13 mouse cellular contexts compared by ENCODE assay signal in the genomic region with DNA sequence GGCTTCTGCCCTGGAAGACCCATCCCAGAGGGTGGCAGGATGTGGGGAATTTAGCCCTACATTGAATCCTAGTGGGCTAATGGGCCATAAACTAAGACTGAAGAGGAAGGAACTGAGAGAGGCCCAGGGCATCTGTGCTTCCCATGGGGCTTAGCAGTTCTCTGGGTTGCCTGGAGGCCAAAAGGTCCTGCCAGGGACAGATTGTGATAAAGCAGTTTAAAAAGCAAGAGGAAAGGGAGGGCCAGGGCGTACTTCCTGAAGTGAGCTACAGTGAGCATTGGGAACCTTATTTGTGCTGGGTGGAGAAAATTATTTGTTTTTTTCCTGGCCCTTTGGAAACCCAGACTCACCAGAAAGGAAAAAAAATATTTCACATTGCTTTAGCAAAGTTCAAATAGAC.
A peak's percentile ranks its signal among the peaks of the same experiment; 100 is the strongest.
DNase-seq lines count a peak whose midpoint lies in the region; ATAC-seq and TF ChIP-seq lines count a peak whose summit lies in the region.
"Had no signal": no experiment of that assay in that cellular context is flagged by ENCODE, and none has a peak within 500 bp of the region (broad histone marks: within the 10 kb centered on the region; RNA-seq: fewer than 3 reads in every experiment).

No protein-coding gene starts in this region.

- peak; percentile 30 for DNase-seq in adrenal gland, adult 8-10 months
- no peak for DNase-seq in adrenal gland, postnatal 10 days
- DNase-seq in lung, postnatal 0 days (ENCODE audit: low spot score) = no peak
- DNase-seq in lung, adult 2 months = no peak
- peak; percentile 36 for DNase-seq in liver, embryonic 11.5 days (ENCODE audit: low spot score)
- DNase-seq in left cerebral cortex, adult 8-10 months (ENCODE audit: low spot score in 2 of 2) = no peak
- no peak for DNase-seq in gastrocnemius, postnatal 14 days
- DNase-seq: gastrocnemius, postnatal 10 days; layer of hippocampus, adult 9-11 months; thymus, postnatal 14 days had no signal

- H3K4me1 ChIP-seq in lung, postnatal 0 days (ENCODE audit: insufficient read depth, low read depth, low read length) = no peaks in the 10 kb centered on the region
- peaks cover 2% of the 10 kb centered on the region; the same call in 1 of the 2 replicates for H3K4me1 ChIP-seq in lung, adult 2 months (ENCODE audit: control insufficient read depth, insufficient read depth, low read length)
- H3K4me1 ChIP-seq in liver, embryonic 11.5 days (replicated peaks; ENCODE audit: control insufficient read depth, insufficient read depth, low read length) = peaks cover 15% of the 10 kb centered on the region
- H3K4me1 ChIP-seq in stomach, embryonic 15.5 days = 0 out of 2 replicates have a peak, but pooled peaks cover 4% of the 10 kb centered on the region

- intact Hi-C loops in gastrocnemius, postnatal 14 days (cut with DNase I; ENCODE audit: low total_unique reads) = no loop called here

- 68% methylated on average over 1 of the region's 1 CpGs for WGBS in lung, postnatal 0 days
- WGBS in lung, adult 2 months = 52% methylated on average over 1 of the region's 1 CpGs
- 41% methylated on average over 1 of the region's 1 CpGs for WGBS in liver, embryonic 11.5 days
- 81% methylated on average over 1 of the region's 1 CpGs for WGBS in stomach, embryonic 15.5 days

- no peak overlapping the region for H3K9ac ChIP-seq in lung, postnatal 0 days (replicated peaks; ENCODE audit: low read depth)
- no peak overlapping the region for H3K9ac ChIP-seq in liver, embryonic 11.5 days (ENCODE audit: low read depth, low read length)
- H3K9ac ChIP-seq in stomach, embryonic 15.5 days = no peak overlapping the region
- H3K9ac ChIP-seq: hindbrain, embryonic 14.5 days had no signal

- H3K36me3 ChIP-seq in lung, postnatal 0 days (ENCODE audit: insufficient read depth, low read length) = no peaks in the 10 kb centered on the region
- no peaks in the 10 kb centered on the region for H3K36me3 ChIP-seq in liver, embryonic 11.5 days (ENCODE audit: control insufficient read depth, insufficient read depth, low read length)
- H3K36me3 ChIP-seq in stomach, embryonic 15.5 days = no peaks in the 10 kb centered on the region

- no peak for TF ChIP-seq CTCF in lung, postnatal 0 days (IDR thresholded peaks at IDR 0.05)
- TF ChIP-seq CTCF in lung, adult 2 months (IDR thresholded peaks at IDR 0.05; ENCODE audit: insufficient read depth, low read length) = no peak

- H3K9me3 ChIP-seq in lung, postnatal 0 days (ENCODE audit: low read length) = no peaks in the 10 kb centered on the region
- no peaks in the 10 kb centered on the region for H3K9me3 ChIP-seq in liver, embryonic 11.5 days (ENCODE audit: control insufficient read depth, low read length)
- no peaks in the 10 kb centered on the region for H3K9me3 ChIP-seq in stomach, embryonic 15.5 days

- peak; percentile 55; the same call in 1 of the 2 replicates for ATAC-seq in lung, postnatal 0 days
- ATAC-seq in liver, embryonic 11.5 days (replicated peaks; ENCODE audit: low FRiP score) = peak; percentile 89
- ATAC-seq in stomach, embryonic 15.5 days (ENCODE audit: insufficient read depth, low FRiP score, low read depth) = peak; percentile 73; the same call in 1 of the 2 replicates
- ATAC-seq: Patski had no signal

- no peak for TF ChIP-seq POLR2A in lung, adult 2 months (IDR thresholded peaks at IDR 0.05; ENCODE audit: borderline replicate concordance, extremely low read depth, low read depth, low read length)

- H3K27me3 ChIP-seq in lung, postnatal 0 days (replicated peaks; ENCODE audit: insufficient read depth, low read length) = no peaks in the 10 kb centered on the region
- H3K27me3 ChIP-seq in liver, embryonic 11.5 days (replicated peaks; ENCODE audit: control insufficient read depth, insufficient read depth, low read length) = no peaks in the 10 kb centered on the region
- no peaks in the 10 kb centered on the region for H3K27me3 ChIP-seq in stomach, embryonic 15.5 days (replicated peaks)
- H3K27me3 ChIP-seq: Patski had no signal

- TF ChIP-seq EP300 in lung, postnatal 0 days (IDR thresholded peaks at IDR 0.05) = peak; percentile 58; the same call in 1 of the 2 replicates

- H3K27ac ChIP-seq in lung, postnatal 0 days (ENCODE audit: low read length) = no peak overlapping the region
- H3K27ac ChIP-seq in liver, embryonic 11.5 days (ENCODE audit: low read depth, low read length) = peak overlapping the region; percentile 60
- no peak overlapping the region for H3K27ac ChIP-seq in stomach, embryonic 15.5 days
- H3K27ac ChIP-seq: hindbrain, embryonic 14.5 days had no signal

- no peak overlapping the region for H3K4me2 ChIP-seq in lung, postnatal 0 days (replicated peaks; ENCODE audit: low read depth, low read length)
- H3K4me2 ChIP-seq in liver, embryonic 11.5 days = peak overlapping the region; percentile 33; the same call in 1 of the 2 replicates
- no peak overlapping the region for H3K4me2 ChIP-seq in stomach, embryonic 15.5 days
- H3K4me2 ChIP-seq: hindbrain, embryonic 14.5 days had no signal

- no peak overlapping the region for H3K4me3 ChIP-seq in lung, postnatal 0 days (ENCODE audit: low read depth, low read length)
- no peak overlapping the region for H3K4me3 ChIP-seq in lung, adult 2 months (replicated peaks; ENCODE audit: extremely low read depth, low read depth, low read length)
- no peak overlapping the region for H3K4me3 ChIP-seq in liver, embryonic 11.5 days (ENCODE audit: low read depth, low read length)
- H3K4me3 ChIP-seq in stomach, embryonic 15.5 days (replicated peaks) = no peak overlapping the region

Comparison
In these comparisons a context has a peak if more than half of its experiments do, and no peak if none do; other contexts are left out.
1. DNase-seq: peak in adrenal gland, adult 8-10 months (single experiment) and liver, embryonic 11.5 days (single experiment); none in adrenal gland, postnatal 10 days (single experiment), lung, postnatal 0 days (single experiment), lung, adult 2 months (single experiment), left cerebral cortex, adult 8-10 months (0 of 2) and gastrocnemius, postnatal 14 days (single experiment).
2. Peak in every context shown above with its lines, with median percentiles within 50 percentile points of each other: ATAC-seq.